Mouse (Mus musculus): ENCODE data around the gene Cpne4.

The Cpne4 gene

DNA sequence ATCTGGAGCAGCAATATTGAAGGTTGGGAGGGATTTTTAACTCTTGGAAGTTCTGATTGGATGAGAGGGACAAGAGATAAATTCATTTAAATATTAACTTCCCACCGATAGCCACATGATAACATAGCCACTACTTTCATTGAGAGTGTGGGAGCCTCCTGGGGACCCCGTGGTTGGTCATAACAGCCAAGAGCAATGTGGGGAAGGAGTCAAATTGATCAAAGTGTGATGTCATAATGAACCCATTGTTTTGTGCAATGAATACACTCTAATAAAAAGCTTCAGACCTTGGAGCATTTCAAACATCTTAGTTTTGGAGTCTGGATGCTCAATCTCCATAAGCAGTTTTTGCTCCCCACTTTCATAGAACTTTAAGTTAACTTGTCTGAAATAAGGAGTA, at the start of gene Cpne4:
Gene Cpne4 (plus strand): TSS at position 301 of the 400 bp plus-strand sequence.
- no peak for DNase-seq (ENCODE audit: low read depth)

- DNase-seq (ENCODE audit: low read depth): no peak
Observed at GRCm38 (mm10) chr9:104515187-104515586, 31.9 kb upstream of the Cpne4 start.

DNA sequence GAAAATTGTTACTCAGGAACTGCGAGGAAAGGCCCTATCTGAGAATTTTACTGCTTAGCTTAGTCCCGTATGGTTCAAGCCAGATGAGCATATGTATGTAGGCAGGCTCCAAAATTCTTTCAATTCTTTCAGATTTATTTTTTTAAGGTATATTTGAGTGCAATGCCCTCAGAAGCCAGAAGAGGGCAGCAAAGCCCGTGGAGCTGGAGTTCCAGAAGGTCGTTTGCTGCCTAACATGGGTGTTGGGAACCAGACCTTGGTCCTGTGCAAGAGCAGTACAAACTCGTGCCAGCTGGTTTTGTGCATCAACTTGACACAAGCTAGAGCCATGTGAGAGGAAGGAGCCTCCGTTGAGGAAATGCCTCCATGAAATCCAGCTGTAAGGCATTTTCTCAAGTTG, 11.6 kb upstream of the Cpne4 start:
- DNase-seq (ENCODE audit: low read depth): peak; percentile 12

DNA sequence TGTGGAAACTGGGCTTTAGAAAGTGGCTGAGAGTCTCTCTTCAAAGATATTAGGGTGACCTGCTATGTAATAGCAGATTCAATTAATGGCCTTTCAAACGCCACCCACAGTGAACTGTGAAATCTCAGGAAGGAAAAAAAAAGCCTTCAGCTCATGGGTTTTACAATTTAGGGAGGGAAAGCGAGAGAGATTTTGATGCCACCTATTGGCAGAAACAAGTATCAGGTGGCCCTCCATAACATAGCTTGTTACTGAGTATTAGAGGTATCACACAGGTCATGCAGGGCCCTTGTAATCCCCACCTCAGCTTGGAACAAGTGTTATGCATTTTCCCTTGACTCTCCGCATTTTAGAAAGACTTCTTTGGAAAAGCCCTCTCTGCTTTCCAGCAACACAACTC, 18.7 kb downstream of the Cpne4 start:
- DNase-seq (ENCODE audit: low read depth): no peak

GRCm38 (mm10) chr9:104566468-104566867, 19.4 kb downstream of the Cpne4 start:
- DNase-seq (ENCODE audit: low read depth): no peak

DNA sequence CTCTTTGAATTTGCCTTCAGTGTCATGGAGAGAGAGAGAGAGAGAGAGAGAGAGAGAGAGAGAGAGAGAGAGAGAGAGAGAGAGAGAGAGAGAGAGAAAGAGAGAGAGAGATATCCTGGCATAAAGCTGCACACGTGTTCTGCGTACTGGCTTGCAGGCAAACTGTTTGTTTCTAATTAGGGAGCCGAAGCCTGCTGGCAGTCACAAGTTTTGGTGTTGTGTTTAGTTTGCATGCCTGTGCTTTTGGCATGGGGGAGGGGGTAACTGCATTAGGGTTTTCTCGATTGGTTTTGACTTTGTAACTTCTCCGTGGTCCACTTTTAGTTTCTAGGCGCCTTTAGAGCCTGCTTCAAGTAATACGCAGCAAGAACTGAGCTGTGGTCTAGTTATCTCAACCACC, 20.0 kb downstream of the Cpne4 start:
- DNase-seq (ENCODE audit: low read depth): no peak

GRCm38 (mm10) chr9:104569480-104570167, 22.5 kb downstream of the Cpne4 start:
- DNase-seq (ENCODE audit: low read depth): peak; percentile 73

DNA sequence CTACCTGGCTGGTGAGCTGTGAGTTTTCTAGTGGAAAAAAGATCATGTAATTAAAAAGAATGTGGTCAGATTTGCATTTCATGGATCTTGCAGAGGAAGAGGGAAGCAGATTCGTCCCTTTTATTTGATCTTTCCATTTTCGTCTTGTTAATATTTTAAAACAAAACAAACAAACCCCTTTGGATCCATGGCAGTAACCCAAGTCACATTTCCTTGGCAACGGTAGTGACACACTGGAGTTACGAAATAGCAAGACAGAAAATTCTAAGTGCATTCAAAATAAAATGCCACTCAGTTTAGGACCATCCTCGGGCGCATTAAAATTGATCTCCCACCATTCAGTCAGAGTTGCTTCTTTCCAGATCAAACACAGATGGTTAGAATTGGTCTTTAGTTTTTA, 25.8 kb downstream of the Cpne4 start:
- DNase-seq (ENCODE audit: low read depth): no peak

GRCm38 (mm10) chr9:104574476-104574875, 27.4 kb downstream of the Cpne4 start:
- DNase-seq (ENCODE audit: low read depth): peak; percentile 62

- no peak for DNase-seq (ENCODE audit: low read depth)
Observed at GRCm38 (mm10) chr9:104581921-104582624, 35.0 kb downstream of the Cpne4 start.

- DNase-seq (ENCODE audit: low read depth): no peak
Observed at GRCm38 (mm10) chr9:104582675-104583074, 35.6 kb downstream of the Cpne4 start.

GRCm38 (mm10) chr9:104594550-104594949, 47.5 kb downstream of the Cpne4 start:
- DNase-seq (ENCODE audit: low read depth): peak; percentile 3

- no peak for DNase-seq (ENCODE audit: low read depth)
Observed at GRCm38 (mm10) chr9:104594979-104595378, 47.9 kb downstream of the Cpne4 start.

GRCm38 (mm10) chr9:104612523-104612922, 65.4 kb downstream of the Cpne4 start:
- no peak for DNase-seq (ENCODE audit: low read depth)

GRCm38 (mm10) chr9:104616691-104617090, 69.6 kb downstream of the Cpne4 start:
- DNase-seq (ENCODE audit: low read depth): no peak

DNA sequence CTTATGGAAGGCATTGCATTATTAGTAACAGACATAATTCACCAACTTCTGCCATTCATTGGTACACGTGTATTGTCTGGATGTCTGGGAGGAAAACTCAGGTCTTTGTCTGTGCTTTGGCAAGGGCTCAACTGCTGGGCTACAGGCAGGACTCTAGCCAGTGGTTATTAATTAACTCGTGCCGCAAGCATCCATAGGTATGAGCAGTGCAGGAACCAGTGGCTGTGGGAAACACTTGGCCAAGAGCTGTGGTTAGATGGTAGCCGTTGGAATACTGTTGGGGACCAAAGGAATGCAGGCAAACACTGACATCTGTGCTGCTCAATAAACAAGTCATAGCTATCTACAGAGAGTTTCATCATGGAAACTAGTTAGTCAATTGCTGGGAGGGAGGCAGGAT, 76.5 kb downstream of the Cpne4 start:
- no peak for DNase-seq (ENCODE audit: low read depth)

- no peak for DNase-seq (ENCODE audit: low read depth)
Observed at GRCm38 (mm10) chr9:104627816-104628215, 80.7 kb downstream of the Cpne4 start.

- no peak for DNase-seq (ENCODE audit: low read depth)
Observed at GRCm38 (mm10) chr9:104629282-104629681, 82.2 kb downstream of the Cpne4 start.

GRCm38 (mm10) chr9:104646348-104646994, 99.4 kb downstream of the Cpne4 start:
- no peak for DNase-seq (ENCODE audit: low read depth)

GRCm38 (mm10) chr9:104652691-104653261, 105.7 kb downstream of the Cpne4 start:
- no peak for DNase-seq (ENCODE audit: low read depth)

GRCm38 (mm10) chr9:104659758-104660157, 112.7 kb downstream of the Cpne4 start:
- DNase-seq (ENCODE audit: low read depth): no peak

GRCm38 (mm10) chr9:104676665-104677064, 129.6 kb downstream of the Cpne4 start:
- no peak for DNase-seq (ENCODE audit: low read depth)

GRCm38 (mm10) chr9:104678571-104678970, 131.5 kb downstream of the Cpne4 start:
- DNase-seq (ENCODE audit: low read depth): no peak

All from NIH3T3 (cell line).